Mouse (Mus musculus): ENCODE results near the gene Crlf3.

- TF ChIP-seq POLR2A (IDR thresholded peaks at IDR 0.05; ENCODE audit: low read depth, low read length) (no peak), KAT2A (IDR thresholded peaks at IDR 0.05; ENCODE audit: insufficient replicate concordance, low read length) (no peak), CTCF (conservative IDR thresholded peaks at IDR 0.05 in 1 of 2, IDR thresholded peaks at IDR 0.05 in 1 of 2; ENCODE audit: low read depth in 2 of 2, low read length in 2 of 2) (no peak), EP300 (IDR thresholded peaks at IDR 0.05; ENCODE audit: low read length) (peak; percentile 9; the same call in 1 of the 2 replicates), UBTF (IDR thresholded peaks at IDR 0.05; ENCODE audit: low read depth, low read length) (no peak), ZC3H11A (IDR thresholded peaks at IDR 0.05; ENCODE audit: low read depth, low read length) (no peak), SMC3 (IDR thresholded peaks at IDR 0.05; ENCODE audit: low read depth, low read length) (no peak), POLR2AphosphoS2 (IDR thresholded peaks at IDR 0.05; ENCODE audit: low read depth, low read length) (no peak), ZKSCAN1 (IDR thresholded peaks at IDR 0.05; ENCODE audit: borderline replicate concordance, low read depth, low read length) (no peak), MAX (IDR thresholded peaks at IDR 0.05; ENCODE audit: low read length) (no peak), MXI1 (IDR thresholded peaks at IDR 0.05; ENCODE audit: low read depth, low read length) (peak; percentile 4; the same call in 1 of the 2 replicates), USF1 (IDR thresholded peaks at IDR 0.05; ENCODE audit: low read depth, low read length) (no peak)
Measured at GRCm38 (mm10) chr11:80077784-80078545, 2.8 kb downstream of the Crlf3 start.

Measured in CH12.LX (cell line).